Mouse (Mus musculus) kidney, embryonic 15.5 days (tissue): ENCODE results near the gene Dgkz. TPM values are rescaled to one million over a fixed set of nuclear protein-coding genes. Genes with fewer than 3 reads are reported as not detected.
A peak's percentile ranks its signal among the peaks of the same experiment; 100 is the strongest.

Experiments used
- ATAC-seq: fragments of 200-750 bp; cut with Nextera tagmentation; replicated peaks from 2 replicates; pipeline ENCODE4 v1.8.0; 2017; ENCODE audit warnings: moderate TSS enrichment; ENCODE audit not compliant: low FRiP score
- H3K27ac ChIP-seq: fragments of 300-500 bp; sonication (generic); 2 replicates; pipeline ENCODE4 v1.5.1; 2015; ENCODE audit warnings: mild to moderate bottlenecking, inconsistent platforms
- H3K27me3 ChIP-seq: fragments of 300-500 bp; sonication (generic); 2 replicates; pipeline ENCODE4 v1.6.1; 2015; ENCODE audit warnings: inconsistent platforms
- H3K36me3 ChIP-seq: fragments of 300-500 bp; sonication (generic); 2 replicates; pipeline ENCODE4 v1.6.1; 2015; ENCODE audit warnings: inconsistent platforms
- H3K4me1 ChIP-seq: fragments of 300-500 bp; sonication (generic); 2 replicates; pipeline ENCODE4 v1.6.1; 2015; ENCODE audit warnings: inconsistent platforms
- H3K4me2 ChIP-seq: fragments of 300-500 bp; sonication (generic); 2 replicates; pipeline ENCODE4 v1.6.1; 2015; ENCODE audit warnings: moderate library complexity, mild to moderate bottlenecking, inconsistent platforms
- H3K4me3 ChIP-seq: fragments of 300-500 bp; sonication (generic); replicated peaks from 2 replicates; pipeline ENCODE4 v1.5.1; 2015; ENCODE audit warnings: mild to moderate bottlenecking, inconsistent platforms
- H3K9ac ChIP-seq: fragments of 300-500 bp; sonication (generic); 2 replicates; pipeline ENCODE4 v1.6.1; 2015; ENCODE audit warnings: mild to moderate bottlenecking, inconsistent platforms
- H3K9me3 ChIP-seq: fragments of 300-500 bp; sonication (generic); replicated peaks from 2 replicates; pipeline ENCODE4 v1.6.1; 2016; ENCODE audit warnings: inconsistent platforms
- WGBS: fragments of 180-500 bp; shearing (Covaris S2); methylation state at CpG from one replicate; pipeline ENCODE4 v1.1.7; 2015; ENCODE audit warnings: mixed read lengths; 5-methylcytosine and 5-hydroxymethylcytosine counted together
- polyA plus RNA-seq: library from polyadenylated mRNA; unstranded; fragments of >200 nt; fragmentation: Nextera tagmentation; extraction: Ambion mirVana; gene quantifications from 2 replicates; pipeline ENCODE4 v1.2.1, GENCODE M21; 2015

Gene Dgkz
- polyA plus RNA-seq, 1 experiment from 2014 or later: 46.7 TPM

GRCm38 (mm10) chr2:91987542-91987941, 11.9 kb upstream of the Dgkz start:
- Histone ChIP-seq H3K27ac (no peak overlapping the region), H3K4me3 (no peak overlapping the region), H3K9ac (no peak overlapping the region), H3K36me3 (peaks cover 25% of the 10 kb centered on the region), H3K9me3 (no peaks in the 10 kb centered on the region), H3K27me3 (no peaks in the 10 kb centered on the region), H3K4me1 (peaks cover 33% of the 10 kb centered on the region), H3K4me2 (no peak overlapping the region)
- ATAC-seq: no peak
- WGBS: 2% methylated on average over 3 of the region's 3 CpGs

GRCm38 (mm10) chr2:91986071-91986470, 10.4 kb upstream of the Dgkz start:
- peak; percentile 41; the same call in 1 of the 2 replicates for ATAC-seq
- H3K4me3 ChIP-seq: no peak overlapping the region
- H3K9me3 ChIP-seq: no peaks in the 10 kb centered on the region
- WGBS: 8% methylated on average over 5 of the region's 5 CpGs
- no peaks in the 10 kb centered on the region for H3K27me3 ChIP-seq
- no peak overlapping the region for H3K9ac ChIP-seq
- peaks cover 35% of the 10 kb centered on the region for H3K4me1 ChIP-seq
- no peak overlapping the region for H3K4me2 ChIP-seq
- H3K36me3 ChIP-seq: peaks cover 23% of the 10 kb centered on the region
- H3K27ac ChIP-seq: peak overlapping the region; percentile 41; the same call in 1 of the 2 replicates

- WGBS: 34% methylated on average over 9 of the region's 9 CpGs
- no peak overlapping the region for H3K9ac ChIP-seq
- no peak overlapping the region for H3K4me3 ChIP-seq
- no peak; the same call in 1 of the 2 replicates for ATAC-seq
- no peaks in the 10 kb centered on the region for H3K27me3 ChIP-seq
- H3K4me1 ChIP-seq: peaks cover 44% of the 10 kb centered on the region
- H3K9me3 ChIP-seq: no peaks in the 10 kb centered on the region
- peaks cover 13% of the 10 kb centered on the region for H3K36me3 ChIP-seq
- peak overlapping the region; percentile 53 for H3K4me2 ChIP-seq
- peak overlapping the region; percentile 93 for H3K27ac ChIP-seq
Measured at GRCm38 (mm10) chr2:91984906-91985525, 9.4 kb upstream of the Dgkz start.

- Histone ChIP-seq H3K36me3 (peaks cover 7% of the 10 kb centered on the region), H3K27me3 (no peaks in the 10 kb centered on the region), H3K9ac (peak overlapping the region; percentile 33; the same call in 1 of the 2 replicates), H3K4me1 (peaks cover 44% of the 10 kb centered on the region), H3K4me2 (peak overlapping the region; percentile 53), H3K9me3 (no peaks in the 10 kb centered on the region), H3K27ac (peak overlapping the region; percentile 93), H3K4me3 (peak overlapping the region; percentile 18; the same call in 1 of the 2 replicates)
- peak; percentile 89 for ATAC-seq
- under 1% methylated on average over 10 of the region's 13 CpGs for WGBS
Measured at GRCm38 (mm10) chr2:91984439-91984838, 8.8 kb upstream of the Dgkz start.

GRCm38 (mm10) chr2:91980830-91981229, 5.2 kb upstream of the Dgkz start:
- no peaks in the 10 kb centered on the region for H3K9me3 ChIP-seq
- no peak for ATAC-seq
- no peak overlapping the region for H3K4me2 ChIP-seq
- H3K4me1 ChIP-seq: peaks cover 46% of the 10 kb centered on the region
- peaks cover 25% of the 10 kb centered on the region for H3K27me3 ChIP-seq
- H3K9ac ChIP-seq: no peak overlapping the region
- peaks cover 5% of the 10 kb centered on the region; the same call in 1 of the 2 replicates for H3K36me3 ChIP-seq
- no peak overlapping the region for H3K4me3 ChIP-seq
- WGBS: 61% methylated on average over 5 of the region's 5 CpGs
- H3K27ac ChIP-seq: no peak overlapping the region

- peaks cover 31% of the 10 kb centered on the region for H3K27me3 ChIP-seq
- peaks cover 5% of the 10 kb centered on the region; the same call in 1 of the 2 replicates for H3K36me3 ChIP-seq
- ATAC-seq: no peak
- no peaks in the 10 kb centered on the region for H3K9me3 ChIP-seq
- H3K4me3 ChIP-seq: no peak overlapping the region
- H3K27ac ChIP-seq: 0 out of 2 replicates have a peak overlapping the region, but pooled peaks have one; percentile 22
- peaks cover 47% of the 10 kb centered on the region for H3K4me1 ChIP-seq
- WGBS: 32% methylated on average over 4 of the region's 4 CpGs
- no peak overlapping the region for H3K4me2 ChIP-seq
- H3K9ac ChIP-seq: no peak overlapping the region
Measured at GRCm38 (mm10) chr2:91980245-91980644, 4.6 kb upstream of the Dgkz start.

- Histone ChIP-seq H3K4me1 (peaks cover 34% of the 10 kb centered on the region), H3K27ac (no peak overlapping the region), H3K9ac (no peak overlapping the region), H3K9me3 (no peaks in the 10 kb centered on the region), H3K27me3 (peaks cover 48% of the 10 kb centered on the region), H3K36me3 (peaks cover 5% of the 10 kb centered on the region; the same call in 1 of the 2 replicates), H3K4me3 (no peak overlapping the region), H3K4me2 (no peak overlapping the region)
- WGBS: 24% methylated on average over 2 of the region's 2 CpGs
- ATAC-seq: no peak
Measured at GRCm38 (mm10) chr2:91978547-91978946, 2.9 kb upstream of the Dgkz start.

- 81% methylated on average over 4 of the region's 4 CpGs for WGBS
Measured at GRCm38 (mm10) chr2:91977960-91978359, 2.3 kb upstream of the Dgkz start.

GRCm38 (mm10) chr2:91973416-91974135, 2.1 kb downstream of the Dgkz start:
- Histone ChIP-seq H3K27me3 (peaks cover 73% of the 10 kb centered on the region), H3K27ac (no peak overlapping the region), H3K4me2 (no peak overlapping the region), H3K36me3 (no peaks in the 10 kb centered on the region), H3K4me1 (peaks cover 46% of the 10 kb centered on the region), H3K9me3 (no peaks in the 10 kb centered on the region), H3K9ac (no peak overlapping the region), H3K4me3 (no peak overlapping the region)
- no peak for ATAC-seq
- 50% methylated on average over 7 of the region's 7 CpGs for WGBS

More at GRCm38 (mm10) chr2:91977960-91978359, 2.3 kb upstream of the Dgkz start:
- ATAC-seq: no peak
- Histone ChIP-seq H3K4me1 (peaks cover 39% of the 10 kb centered on the region), H3K27ac (no peak overlapping the region), H3K4me2 (no peak overlapping the region), H3K36me3 (peaks cover under 1% of the 10 kb centered on the region; the same call in 1 of the 2 replicates), H3K9me3 (no peaks in the 10 kb centered on the region), H3K4me3 (no peak overlapping the region), H3K27me3 (peaks cover 54% of the 10 kb centered on the region), H3K9ac (no peak overlapping the region)

- Histone ChIP-seq H3K4me2 (peak overlapping the region; percentile 32), H3K9ac (no peak overlapping the region), H3K27me3 (peaks cover 62% of the 10 kb centered on the region), H3K4me3 (no peak overlapping the region), H3K36me3 (no peaks in the 10 kb centered on the region), H3K9me3 (no peaks in the 10 kb centered on the region), H3K4me1 (peaks cover 47% of the 10 kb centered on the region), H3K27ac (peak overlapping the region; percentile 84)
- 20% methylated on average over 13 of the region's 13 CpGs for WGBS
- ATAC-seq: no peak
Measured at GRCm38 (mm10) chr2:91972121-91972566, 3.5 kb downstream of the Dgkz start.

- H3K27ac ChIP-seq: peak overlapping the region; percentile 84
- ATAC-seq: peak; percentile 31; the same call in 1 of the 2 replicates
- peak overlapping the region; percentile 32 for H3K4me2 ChIP-seq
- H3K27me3 ChIP-seq: peaks cover 55% of the 10 kb centered on the region
- WGBS: 23% methylated on average over 21 of the region's 21 CpGs
- H3K9me3 ChIP-seq: no peaks in the 10 kb centered on the region
- peaks cover 50% of the 10 kb centered on the region for H3K4me1 ChIP-seq
- no peaks in the 10 kb centered on the region for H3K36me3 ChIP-seq
- no peak overlapping the region for H3K4me3 ChIP-seq
- no peak overlapping the region for H3K9ac ChIP-seq
Measured at GRCm38 (mm10) chr2:91971231-91972097, 4.2 kb downstream of the Dgkz start.
